Mouse (Mus musculus) myocyte (in vitro differentiated cells): ENCODE data around the gene Sec24d. TPM values are rescaled to one million over a fixed set of nuclear protein-coding genes. Genes with fewer than 3 reads are reported as not detected.

Experiments used
- H3K27me3 ChIP-seq: one replicate; pipeline ENCODE4 v1.6.1; 2011; ENCODE audit not compliant: control insufficient read depth, insufficient read depth, insufficient read length
- H3K36me3 ChIP-seq: one replicate; pipeline ENCODE4 v1.6.1; 2011; ENCODE audit not compliant: control insufficient read depth, insufficient read depth
- H3K4me2 ChIP-seq: one replicate; pipeline ENCODE4 v1.6.1; 2011; ENCODE audit warnings: low read depth, control low read depth
- H3K4me3 ChIP-seq: one replicate; pipeline ENCODE4 v1.5.1; 2011; ENCODE audit warnings: mild to moderate bottlenecking, control low read depth, moderate library complexity
- H3K79me2 ChIP-seq: one replicate; pipeline ENCODE4 v1.6.1; 2011; ENCODE audit not compliant: control insufficient read depth, insufficient read depth
- H3ac ChIP-seq: one replicate; pipeline ENCODE4 v1.6.1; 2011; ENCODE audit not compliant: control insufficient read depth, insufficient read length
- CEBPB ChIP-seq: IDR thresholded peaks from 2 replicates; pipeline ENCODE4 v1.6.1; 2011; ENCODE audit warnings: mild to moderate bottlenecking, moderate library complexity; ENCODE audit not compliant: poor library complexity, insufficient read depth, severe bottlenecking
- E2F4 ChIP-seq: IDR thresholded peaks from one replicate; pipeline ENCODE4 v1.6.1; 2011; ENCODE audit warnings: mild to moderate bottlenecking, control low read depth, moderate library complexity; ENCODE audit not compliant: insufficient read depth
- MAX ChIP-seq: IDR thresholded peaks from one replicate; pipeline ENCODE4 v1.6.1; 2011; ENCODE audit warnings: low read depth, mild to moderate bottlenecking, control low read depth
- MYOD1 ChIP-seq, 3 experiments: IDR thresholded peaks; one replicate each; pipeline ENCODE4 v1.6.1; 2011; ENCODE audit warnings: control low read depth in 2 of 3, low read depth in 2 of 3, mild to moderate bottlenecking in 2 of 3, moderate library complexity in 1 of 3; ENCODE audit not compliant: insufficient read length in 2 of 3, control insufficient read depth in 1 of 3
- MYOG ChIP-seq, 3 experiments: IDR thresholded peaks; one replicate each; pipeline ENCODE4 v1.6.1; 2011; ENCODE audit warnings: control low read depth in 2 of 3, low read depth in 2 of 3, mild to moderate bottlenecking in 2 of 3; ENCODE audit not compliant: insufficient read length in 2 of 3, control insufficient read depth in 1 of 3, insufficient read depth in 1 of 3
- POLR2A ChIP-seq: IDR thresholded peaks from one replicate; pipeline ENCODE4 v1.6.1; 2011; ENCODE audit warnings: low read depth, mild to moderate bottlenecking, control low read depth, moderate library complexity; ENCODE audit not compliant: insufficient read length
- POLR2AphosphoS2 ChIP-seq: IDR thresholded peaks from one replicate; pipeline ENCODE4 v1.6.1; 2011; ENCODE audit warnings: low read depth, control low read depth; ENCODE audit not compliant: insufficient read length
- REST ChIP-seq: IDR thresholded peaks from one replicate; pipeline ENCODE4 v1.6.1; 2011; ENCODE audit warnings: mild to moderate bottlenecking, control low read depth, moderate library complexity; ENCODE audit not compliant: insufficient read depth, insufficient read length
- SRF ChIP-seq: IDR thresholded peaks from one replicate; pipeline ENCODE4 v1.6.1; 2011; ENCODE audit warnings: low read depth; ENCODE audit not compliant: control insufficient read depth, insufficient read length
- TCF12 ChIP-seq: IDR thresholded peaks from one replicate; pipeline ENCODE4 v1.6.1; 2011; ENCODE audit warnings: mild to moderate bottlenecking, control low read depth; ENCODE audit not compliant: poor library complexity, insufficient read depth, severe bottlenecking
- TCF3 ChIP-seq: IDR thresholded peaks from one replicate; pipeline ENCODE4 v1.6.1; 2011; ENCODE audit warnings: low read depth, control low read depth; ENCODE audit not compliant: insufficient read length
- USF1 ChIP-seq: IDR thresholded peaks from one replicate; pipeline ENCODE4 v1.6.1; 2011; ENCODE audit warnings: low read depth, mild to moderate bottlenecking, control low read depth, moderate library complexity
- polyA plus RNA-seq: library from polyadenylated mRNA; unstranded; fragments of >200 nt; fragmentation: generic; extraction: Trizol; gene quantifications from one replicate; pipeline ENCODE4 v1.2.1, GENCODE M21; 2012; ENCODE audit warnings: missing spikeins

Gene Sec24d
- polyA plus RNA-seq, 1 experiment, result 36.8 TPM

DNA sequence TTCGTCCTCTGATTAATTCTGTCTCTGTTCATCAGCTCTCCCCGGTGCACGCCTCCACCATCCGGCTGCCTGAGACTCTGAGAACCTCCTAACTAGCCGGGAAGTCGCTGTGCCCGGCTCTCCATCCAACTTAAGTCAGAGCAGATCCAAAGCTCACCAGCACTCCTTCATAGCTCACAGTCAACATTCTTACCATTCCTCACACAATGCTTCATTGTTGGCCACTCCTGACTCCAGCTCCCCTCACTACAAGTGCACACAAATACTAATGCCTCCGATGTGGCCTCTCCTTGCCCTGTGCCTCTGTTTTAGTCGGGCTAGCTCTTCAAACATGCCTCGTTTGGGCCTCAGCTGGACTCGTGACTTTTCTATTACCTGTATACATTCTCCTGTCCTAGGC lies 29.4 kb downstream of the Sec24d start:
- Histone ChIP-seq H3K79me2 (peaks cover 4% of the 10 kb centered on the region), H3K27me3 (no peaks in the 10 kb centered on the region), H3ac (no peak overlapping the region), H3K4me2 (no peak overlapping the region), H3K4me3 (no peak overlapping the region), H3K36me3 (peaks cover 33% of the 10 kb centered on the region)
- no peak for TF ChIP-seq TCF12
- TF ChIP-seq TCF3, result no peak
- TF ChIP-seq SRF, result no peak
- no peak for TF ChIP-seq MYOD1 (IDR thresholded peaks at IDR 0.05; ENCODE audit: control insufficient read depth in 1 of 3, insufficient read length in 2 of 3, low read depth in 2 of 3)
- no peak for TF ChIP-seq REST
- TF ChIP-seq POLR2A, result no peak
- no peak for TF ChIP-seq POLR2AphosphoS2
- TF ChIP-seq CEBPB, result no peak
- TF ChIP-seq E2F4, result no peak
- TF ChIP-seq MAX, result no peak
- TF ChIP-seq MYOG (IDR thresholded peaks at IDR 0.05; ENCODE audit: control insufficient read depth in 1 of 3, insufficient read depth in 1 of 3, insufficient read length in 2 of 3, low read depth in 2 of 3), result no peak
- no peak for TF ChIP-seq USF1

DNA sequence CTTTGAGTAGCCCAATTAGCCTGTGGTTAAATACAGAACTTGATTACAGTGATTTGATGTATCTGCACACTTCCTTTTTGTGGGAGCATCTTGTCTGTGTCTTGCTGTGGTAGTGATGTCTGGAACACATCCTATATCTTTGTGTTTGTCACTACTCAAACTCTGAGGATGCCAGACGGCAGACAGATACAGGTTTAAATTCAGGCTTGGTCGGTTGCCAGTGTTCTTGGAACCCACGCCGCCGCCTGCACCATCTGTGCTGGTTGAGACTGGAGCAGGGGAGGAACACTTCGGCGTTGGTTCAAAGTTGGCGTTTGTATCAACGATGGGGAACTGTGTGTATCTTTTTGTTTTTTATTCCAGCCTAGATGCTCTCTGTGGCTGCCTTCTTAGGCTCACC lies 31.0 kb downstream of the Sec24d start:
- no peak overlapping the region for H3ac ChIP-seq
- H3K36me3 ChIP-seq, result peaks cover 33% of the 10 kb centered on the region
- H3K79me2 ChIP-seq, result peaks cover 4% of the 10 kb centered on the region
- no peaks in the 10 kb centered on the region for H3K27me3 ChIP-seq
- no peak for TF ChIP-seq E2F4
- no peak for TF ChIP-seq REST
- no peak for TF ChIP-seq SRF
- TF ChIP-seq MYOD1 (IDR thresholded peaks at IDR 0.05; ENCODE audit: control insufficient read depth in 1 of 3, insufficient read length in 2 of 3, low read depth in 2 of 3), result no peak
- no peak for TF ChIP-seq USF1
- TF ChIP-seq MYOG (IDR thresholded peaks at IDR 0.05; ENCODE audit: control insufficient read depth in 1 of 3, insufficient read depth in 1 of 3, insufficient read length in 2 of 3, low read depth in 2 of 3), result no peak
- no peak for TF ChIP-seq TCF12
- no peak for TF ChIP-seq TCF3
- no peak for TF ChIP-seq CEBPB
- no peak for TF ChIP-seq POLR2A
- TF ChIP-seq MAX, result no peak
- no peak for TF ChIP-seq POLR2AphosphoS2
- no peak overlapping the region for H3K4me2 ChIP-seq
- H3K4me3 ChIP-seq, result no peak overlapping the region

DNA sequence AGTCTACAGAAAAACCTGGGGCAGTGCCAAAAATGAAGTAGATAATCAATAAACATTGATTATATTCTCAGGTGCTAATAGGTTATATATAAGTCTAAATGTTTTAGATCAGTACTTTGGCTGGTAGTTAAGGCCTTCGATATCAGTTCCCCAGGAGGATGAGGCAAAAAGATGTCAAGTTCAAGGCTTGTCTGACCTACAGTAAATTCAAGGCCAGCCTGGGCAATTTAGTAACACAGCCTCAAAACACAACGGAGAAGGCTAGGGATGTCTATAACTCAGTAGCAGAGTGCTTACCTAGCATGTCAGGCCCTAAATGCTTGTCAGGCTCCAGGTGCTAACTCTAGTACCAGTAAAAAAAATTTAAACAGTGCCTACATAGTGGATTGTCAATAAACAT lies 34.3 kb downstream of the Sec24d start:
- peaks cover 4% of the 10 kb centered on the region for H3K79me2 ChIP-seq
- H3ac ChIP-seq, result no peak overlapping the region
- TF ChIP-seq TCF3, result no peak
- TF ChIP-seq USF1, result no peak
- no peak for TF ChIP-seq CEBPB
- no peak for TF ChIP-seq MAX
- no peak for TF ChIP-seq MYOD1 (IDR thresholded peaks at IDR 0.05; ENCODE audit: control insufficient read depth in 1 of 3, insufficient read length in 2 of 3, low read depth in 2 of 3)
- TF ChIP-seq POLR2AphosphoS2, result no peak
- no peak for TF ChIP-seq SRF
- TF ChIP-seq MYOG (IDR thresholded peaks at IDR 0.05; ENCODE audit: control insufficient read depth in 1 of 3, insufficient read depth in 1 of 3, insufficient read length in 2 of 3, low read depth in 2 of 3), result no peak
- no peak overlapping the region for H3K4me3 ChIP-seq
- H3K4me2 ChIP-seq, result no peak overlapping the region
- no peaks in the 10 kb centered on the region for H3K27me3 ChIP-seq
- H3K36me3 ChIP-seq, result peaks cover 31% of the 10 kb centered on the region

DNA sequence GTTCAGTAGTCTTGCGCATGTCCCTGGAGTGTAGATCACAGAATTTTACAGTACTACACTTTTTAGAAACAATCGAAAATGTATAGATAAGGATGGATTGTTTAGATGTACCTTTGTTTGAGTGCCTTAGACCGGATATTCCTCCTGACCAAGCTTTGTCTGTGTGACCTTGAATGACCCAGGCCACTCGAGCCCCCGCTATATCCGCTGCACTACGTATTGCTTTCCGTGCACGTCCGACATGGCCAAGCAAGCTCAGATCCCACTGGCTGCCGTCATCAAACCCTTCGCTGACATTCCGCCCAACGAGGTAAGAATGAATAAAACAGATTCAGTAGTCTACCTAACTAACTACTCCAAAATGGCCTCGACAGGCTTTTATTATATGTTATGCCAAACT lies 38.4 kb downstream of the Sec24d start:
- TF ChIP-seq POLR2AphosphoS2, result no peak
- no peak for TF ChIP-seq POLR2A
- no peak for TF ChIP-seq USF1
- TF ChIP-seq TCF3, result no peak
- TF ChIP-seq REST, result no peak
- TF ChIP-seq MYOD1 (IDR thresholded peaks at IDR 0.05; ENCODE audit: control insufficient read depth in 1 of 3, insufficient read length in 2 of 3, low read depth in 2 of 3), result no peak
- TF ChIP-seq TCF12, result no peak
- TF ChIP-seq CEBPB, result no peak
- TF ChIP-seq SRF, result no peak
- no peak for TF ChIP-seq MYOG (IDR thresholded peaks at IDR 0.05; ENCODE audit: control insufficient read depth in 1 of 3, insufficient read depth in 1 of 3, insufficient read length in 2 of 3, low read depth in 2 of 3)
- no peak for TF ChIP-seq MAX
- no peak for TF ChIP-seq E2F4
- no peak overlapping the region for H3ac ChIP-seq
- no peaks in the 10 kb centered on the region for H3K27me3 ChIP-seq
- H3K36me3 ChIP-seq, result peaks cover 33% of the 10 kb centered on the region
- H3K79me2 ChIP-seq, result no peaks in the 10 kb centered on the region
- H3K4me2 ChIP-seq, result no peak overlapping the region
- no peak overlapping the region for H3K4me3 ChIP-seq

DNA sequence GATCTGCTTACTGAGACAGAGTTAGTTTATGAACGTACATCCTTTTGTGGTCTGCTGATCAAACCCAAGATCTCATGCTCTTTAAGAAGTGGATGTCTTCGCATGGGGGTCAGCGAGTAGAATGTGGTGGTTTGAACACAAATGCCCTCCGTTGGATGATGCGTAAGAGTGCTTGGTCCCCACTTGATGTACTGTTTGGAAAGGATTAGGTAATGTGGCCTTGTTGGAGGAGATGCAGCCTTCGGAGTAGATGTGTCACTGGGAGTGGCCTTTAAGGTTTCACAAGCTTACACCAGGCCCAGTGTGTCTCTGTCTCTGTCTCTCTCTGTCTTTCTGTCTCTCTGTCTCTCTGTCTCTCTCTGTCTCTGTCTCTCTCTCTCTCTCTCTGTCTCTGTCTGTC lies 40.2 kb downstream of the Sec24d start:
- Histone ChIP-seq H3K4me3 (no peak overlapping the region), H3K36me3 (peaks cover 30% of the 10 kb centered on the region), H3K4me2 (no peak overlapping the region), H3K27me3 (no peaks in the 10 kb centered on the region), H3ac (no peak overlapping the region), H3K79me2 (no peaks in the 10 kb centered on the region)
- TF ChIP-seq REST, result no peak
